Mouse (Mus musculus) WW6 (cell line): Measurements from ENCODE around the gene Cyld.

ENCODE experiments used
- DNase-seq: peaks from one replicate; pipeline ENCODE4 v3.0.0-alpha.2; 2013; ENCODE audit warnings: low read depth, low spot score

Cyld gene

GRCm38 (mm10) chr8:88792691-88793323, 96.0 kb downstream of the Cyld start:
- no peak for DNase-seq

GRCm38 (mm10) chr8:88793324-88793722, 96.5 kb downstream of the Cyld start:
- no peak for DNase-seq

- DNase-seq, result no peak
Measured at GRCm38 (mm10) chr8:88793746-88794614, 97.2 kb downstream of the Cyld start.

- no peak for DNase-seq
Measured at GRCm38 (mm10) chr8:88794615-88794907, 97.7 kb downstream of the Cyld start.

- no peak for DNase-seq
Measured at GRCm38 (mm10) chr8:88795896-88796295, 99.1 kb downstream of the Cyld start.

GRCm38 (mm10) chr8:88796651-88797050, 99.8 kb downstream of the Cyld start:
- DNase-seq, result no peak
